Mouse (Mus musculus): ENCODE data around the gene Ebf1.

The Ebf1 gene

DNA sequence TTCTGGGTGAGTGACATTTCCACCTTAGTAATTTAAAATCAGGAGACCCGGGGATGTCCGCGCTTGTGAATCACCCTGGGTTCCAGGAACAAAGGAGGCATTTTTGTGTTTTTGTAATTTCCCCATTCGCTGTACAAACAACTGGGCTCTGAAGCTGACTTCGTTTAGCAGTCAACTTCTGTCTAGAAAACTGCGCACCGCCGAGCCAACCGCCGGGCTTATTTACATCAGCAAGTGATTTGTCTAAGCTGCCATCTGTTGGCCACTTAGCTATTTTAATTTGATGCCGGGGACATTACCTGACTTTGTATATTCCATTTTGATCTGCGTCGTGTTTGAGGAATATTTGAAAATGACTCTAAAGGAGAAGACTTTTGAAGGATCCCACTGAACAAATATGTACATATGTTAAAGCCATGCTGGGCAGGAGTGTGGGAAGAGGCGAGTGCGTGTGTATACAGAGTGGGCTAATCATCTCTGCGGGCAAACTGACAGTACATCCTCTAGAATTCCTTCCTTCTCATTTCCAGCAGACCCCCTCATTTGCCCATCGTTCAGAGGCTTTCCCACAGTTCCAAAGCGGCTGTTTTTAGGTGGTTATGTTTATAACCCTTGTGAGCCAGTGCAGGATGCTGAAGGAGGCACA is 216.4 kb downstream of the Ebf1 start:
- DNase-seq (ENCODE audit: low read depth): no peak

DNA sequence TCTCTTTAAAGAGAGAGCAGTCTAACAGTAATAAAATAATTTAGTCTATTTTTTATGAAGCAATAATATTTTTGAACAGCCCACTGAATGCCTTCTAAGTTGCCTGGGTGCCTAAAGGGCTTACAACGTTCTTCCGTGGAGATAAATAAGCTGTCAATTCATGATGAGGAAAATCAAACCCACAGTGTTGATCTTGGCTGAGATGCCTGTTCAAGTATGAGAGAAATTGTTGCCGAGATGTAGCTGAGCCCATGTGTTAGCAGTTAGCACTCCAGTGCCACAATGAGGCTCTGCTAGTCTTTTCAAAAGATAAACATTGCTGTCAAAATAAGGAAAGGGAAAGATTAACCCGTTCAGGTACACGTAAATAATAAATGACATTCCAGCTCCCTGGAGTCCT is 218.0 kb downstream of the Ebf1 start:
- no peak for DNase-seq (ENCODE audit: low read depth)

DNA sequence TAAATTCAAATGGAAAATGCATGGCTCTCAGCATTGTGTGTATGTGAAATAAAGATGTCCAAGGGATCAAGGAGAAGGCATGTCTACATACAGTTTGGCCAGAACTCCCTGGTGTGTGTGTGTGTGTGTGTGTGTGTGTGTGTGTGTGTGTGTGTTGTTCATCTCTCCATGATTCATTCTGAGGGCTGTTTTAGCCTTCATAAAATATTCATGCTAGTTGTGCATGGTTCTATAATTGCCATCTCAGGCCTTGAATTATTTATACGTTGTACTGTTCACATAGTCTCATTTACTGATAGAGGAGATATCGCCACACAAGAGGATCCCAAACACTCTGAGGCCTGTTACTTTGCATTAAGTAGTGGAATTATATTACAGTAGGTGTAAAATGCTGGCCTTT is 220.5 kb downstream of the Ebf1 start:
- no peak for DNase-seq (ENCODE audit: low read depth)

DNA sequence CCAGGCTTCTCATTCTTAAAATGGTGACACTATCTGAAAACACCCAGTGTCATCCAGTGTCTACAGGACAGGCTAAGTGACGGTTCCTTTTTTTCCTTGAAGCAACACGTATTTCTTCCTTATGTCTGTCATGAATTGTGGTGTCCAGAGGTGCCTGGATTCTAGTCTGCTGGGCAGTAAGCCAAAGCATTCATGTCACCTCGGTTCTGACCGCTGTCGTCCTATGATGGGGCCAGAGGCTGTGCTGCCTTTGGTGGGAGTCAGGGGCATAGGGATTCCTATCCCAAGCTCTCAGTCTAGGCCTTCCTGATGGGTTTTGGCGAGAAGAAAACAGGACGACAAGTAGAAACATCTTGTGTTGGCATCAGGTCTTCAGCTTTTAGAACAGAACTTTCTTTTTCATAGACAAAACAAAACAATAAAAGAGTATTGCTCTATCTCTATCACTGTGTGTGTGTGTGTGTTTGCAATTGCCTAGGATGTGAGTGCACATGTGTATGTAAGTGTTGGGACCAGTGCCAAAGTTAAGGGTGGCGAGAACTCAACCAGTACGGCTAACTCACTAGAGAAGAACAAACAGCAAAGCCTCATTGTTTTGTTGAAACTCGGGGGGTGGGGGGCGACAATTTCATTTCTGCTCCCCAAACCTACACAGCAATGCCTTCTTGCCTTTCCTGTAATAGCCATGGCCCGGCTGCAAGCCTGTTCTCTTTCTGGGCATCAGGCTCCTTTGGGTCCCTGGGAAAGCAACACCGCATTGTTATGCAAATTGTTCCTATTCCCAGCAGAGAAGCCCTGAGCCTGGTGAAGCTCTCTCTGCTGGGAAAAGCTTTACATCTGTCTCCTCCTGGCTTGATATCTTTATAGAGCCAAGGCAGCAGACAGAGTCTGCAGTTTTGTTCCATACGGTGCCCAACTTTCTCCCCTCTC is 224.3 kb downstream of the Ebf1 start:
- DNase-seq (ENCODE audit: low read depth): no peak

DNA sequence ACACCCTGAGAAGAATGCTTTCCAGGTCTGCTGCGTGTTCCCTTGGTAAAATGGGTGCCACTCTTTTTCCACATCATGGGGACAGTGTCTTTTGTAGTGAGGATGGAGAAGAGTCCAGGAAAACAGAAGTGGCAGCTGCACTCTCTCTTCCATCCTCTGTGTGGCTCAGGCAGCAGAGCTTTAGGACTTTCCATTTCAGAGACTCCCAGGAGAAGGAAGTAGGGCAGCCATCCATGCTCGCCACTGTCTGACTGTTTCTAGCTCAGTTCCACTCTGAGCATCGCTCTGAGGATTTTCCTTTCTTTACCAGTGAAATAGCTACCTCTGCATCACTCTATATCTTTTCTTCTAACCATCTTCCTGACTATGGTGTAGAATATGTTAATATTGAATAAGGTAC is 234.8 kb downstream of the Ebf1 start:
- DNase-seq (ENCODE audit: low read depth): no peak

DNA sequence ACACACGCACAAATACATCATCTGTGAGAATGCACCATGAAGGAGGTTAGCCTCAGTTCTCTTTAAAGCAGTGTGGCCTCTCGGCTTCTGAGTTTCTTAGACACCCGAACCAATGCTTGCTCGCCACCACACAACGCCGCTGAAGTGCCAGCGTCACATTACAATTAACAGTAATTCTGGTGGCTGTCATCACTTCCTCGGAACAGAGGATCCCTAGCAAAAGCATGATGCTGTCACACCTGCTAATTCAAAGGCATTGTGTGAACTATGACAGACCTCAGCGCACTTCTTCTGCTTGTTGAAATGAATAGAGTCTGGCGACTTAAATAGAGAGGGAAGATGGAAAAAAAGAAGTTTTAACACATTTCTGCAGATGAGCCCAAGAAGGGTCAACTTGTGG is 235.8 kb downstream of the Ebf1 start:
- DNase-seq (ENCODE audit: low read depth): no peak

DNA sequence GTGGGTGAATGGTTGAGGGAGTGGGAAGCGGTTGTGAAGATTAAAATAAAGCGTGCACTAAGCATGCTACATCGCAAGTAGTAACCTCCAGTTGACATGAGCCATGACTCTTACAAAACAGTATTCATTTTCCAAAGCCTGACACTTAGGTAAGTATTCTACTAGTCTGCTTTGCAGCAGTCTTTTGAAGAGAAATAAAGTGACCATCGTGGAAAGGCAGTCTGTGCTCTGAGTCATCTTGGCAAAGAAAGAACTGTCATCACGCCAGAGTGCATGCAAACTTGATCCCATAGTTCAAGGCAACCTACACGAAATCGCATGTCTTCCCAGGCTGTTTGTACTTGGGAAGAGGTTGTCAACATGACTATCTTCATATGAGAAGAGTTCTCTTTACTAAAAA is 237.4 kb downstream of the Ebf1 start:
- no peak for DNase-seq (ENCODE audit: low read depth)

DNA sequence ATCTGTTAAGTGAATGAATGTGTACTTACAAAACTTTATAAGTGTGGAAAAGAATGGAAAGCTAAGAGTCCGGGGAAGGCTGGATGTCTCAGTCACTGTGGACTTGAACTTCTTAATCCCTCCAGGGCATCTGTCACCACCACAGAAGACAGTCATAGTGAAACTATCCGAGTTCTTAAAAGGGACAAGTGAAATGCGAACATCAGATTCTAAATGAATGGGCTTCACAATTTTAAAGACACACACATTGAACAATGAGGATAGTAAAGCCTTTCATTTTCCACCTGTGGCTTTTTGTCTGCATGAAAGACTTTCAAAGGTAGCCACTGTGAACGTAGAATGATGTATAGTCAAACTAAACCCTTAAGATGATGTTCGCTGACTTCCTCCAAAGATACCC is 244.0 kb downstream of the Ebf1 start:
- DNase-seq (ENCODE audit: low read depth): no peak

DNA sequence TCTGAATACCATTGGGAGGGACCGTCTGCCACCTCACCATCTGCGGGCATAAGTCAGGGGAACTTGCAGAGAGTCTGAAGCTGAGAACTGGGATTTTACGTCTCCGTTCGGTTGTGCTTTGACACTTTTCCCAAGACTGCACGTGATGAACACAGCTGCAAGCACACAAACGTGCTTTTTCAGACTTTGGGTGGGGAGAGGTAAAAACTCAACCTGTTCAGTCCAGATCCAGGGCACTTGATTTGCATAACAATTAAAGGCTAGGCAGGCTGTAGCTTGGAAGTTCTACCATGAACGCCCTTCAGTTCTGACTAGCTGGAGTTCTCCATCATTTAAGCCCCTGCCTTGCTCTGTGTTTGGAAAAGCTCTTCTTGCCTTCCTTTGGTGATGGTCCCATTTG is 246.8 kb downstream of the Ebf1 start:
- no peak for DNase-seq (ENCODE audit: low read depth)

DNA sequence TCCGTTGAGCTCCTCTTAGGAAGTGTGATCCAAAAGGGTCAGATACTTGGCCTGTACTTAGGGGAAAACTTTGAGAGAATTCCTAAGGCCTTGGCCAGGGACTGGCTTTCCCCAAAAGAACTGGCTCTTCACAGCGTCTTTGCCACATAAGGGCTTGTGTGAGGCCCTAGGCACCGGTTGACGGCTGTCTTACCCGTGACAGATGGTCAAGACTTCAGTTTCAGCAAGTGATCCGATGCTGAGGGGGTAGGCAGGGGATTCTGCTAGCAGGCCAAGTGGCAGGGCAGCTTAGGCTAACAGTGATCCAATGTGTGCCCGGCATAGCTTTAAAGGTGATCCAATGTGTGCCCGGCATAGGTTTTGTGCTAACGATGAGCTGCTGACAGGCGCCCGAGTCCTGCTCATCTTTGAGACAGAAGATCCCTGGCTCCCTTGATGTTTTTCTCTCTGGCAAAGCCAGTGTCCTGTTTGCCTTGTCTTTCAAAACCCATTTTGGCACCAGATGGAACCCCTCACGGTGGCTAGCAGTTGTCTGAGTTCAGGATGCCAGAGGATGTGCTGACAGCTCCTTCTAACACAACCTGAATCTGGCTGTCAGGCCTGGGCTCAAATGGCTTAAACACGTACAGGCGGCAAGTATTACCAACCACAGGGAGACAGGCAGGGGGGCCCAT is 249.5 kb downstream of the Ebf1 start:
- DNase-seq (ENCODE audit: low read depth): no peak

DNA sequence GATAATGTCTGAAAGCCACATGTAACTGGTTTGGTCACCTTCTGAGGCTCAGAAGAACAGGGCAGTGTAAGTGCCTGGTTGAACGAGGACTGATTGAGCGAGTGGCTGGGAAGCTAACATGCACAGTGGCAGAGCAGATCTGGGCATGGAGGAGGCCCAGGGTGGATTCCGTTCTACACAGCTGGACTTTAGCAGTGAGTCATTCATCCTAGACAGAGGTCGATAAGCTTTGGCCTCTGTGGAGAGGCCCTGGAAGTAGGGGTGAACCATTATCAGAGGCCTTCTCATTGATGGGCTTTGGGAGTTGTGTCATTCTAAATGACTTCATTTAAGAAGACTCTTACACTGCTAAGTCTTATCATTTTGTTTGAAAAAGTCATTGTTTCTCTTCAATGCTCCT is 250.3 kb downstream of the Ebf1 start:
- no peak for DNase-seq (ENCODE audit: low read depth)

DNA sequence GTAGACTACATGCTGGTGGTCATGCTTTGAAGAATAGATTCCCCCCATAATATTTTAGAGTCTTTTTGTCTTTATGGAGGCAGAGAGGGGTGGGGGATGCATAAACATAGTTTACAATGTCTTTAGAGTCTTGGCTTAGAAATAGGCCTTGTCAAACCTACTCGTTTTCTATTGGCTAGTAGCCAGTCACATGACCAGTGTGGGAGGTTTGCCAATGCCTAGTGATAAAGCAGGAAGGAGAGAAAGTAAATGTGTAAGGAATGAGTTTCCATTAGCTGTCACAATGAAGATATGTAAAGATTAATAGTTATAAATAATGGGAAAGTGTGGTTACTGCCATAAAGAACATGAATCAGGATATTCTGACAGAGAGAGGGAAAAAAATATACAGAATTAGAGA is 256.8 kb downstream of the Ebf1 start:
- no peak for DNase-seq (ENCODE audit: low read depth)

DNA sequence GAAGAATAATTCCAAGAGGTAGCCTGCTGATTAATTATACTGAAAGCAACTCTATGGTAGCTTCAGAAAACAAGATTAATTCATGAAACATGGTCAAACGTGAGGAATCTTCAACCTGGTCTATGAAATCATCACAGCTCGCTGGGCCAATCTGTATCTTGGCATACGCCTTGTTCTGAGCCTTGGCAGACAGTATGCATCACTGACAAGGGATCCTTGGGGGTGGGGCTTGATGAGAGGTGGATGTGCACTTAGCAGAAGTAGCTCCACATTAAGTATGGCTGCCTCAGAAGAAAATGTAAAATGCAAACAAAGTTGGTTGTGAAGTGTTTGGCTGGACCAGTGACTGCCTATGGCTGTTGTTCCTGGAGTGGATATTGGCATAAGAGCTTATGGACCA is 258.1 kb downstream of the Ebf1 start:
- DNase-seq (ENCODE audit: low read depth): no peak

DNA sequence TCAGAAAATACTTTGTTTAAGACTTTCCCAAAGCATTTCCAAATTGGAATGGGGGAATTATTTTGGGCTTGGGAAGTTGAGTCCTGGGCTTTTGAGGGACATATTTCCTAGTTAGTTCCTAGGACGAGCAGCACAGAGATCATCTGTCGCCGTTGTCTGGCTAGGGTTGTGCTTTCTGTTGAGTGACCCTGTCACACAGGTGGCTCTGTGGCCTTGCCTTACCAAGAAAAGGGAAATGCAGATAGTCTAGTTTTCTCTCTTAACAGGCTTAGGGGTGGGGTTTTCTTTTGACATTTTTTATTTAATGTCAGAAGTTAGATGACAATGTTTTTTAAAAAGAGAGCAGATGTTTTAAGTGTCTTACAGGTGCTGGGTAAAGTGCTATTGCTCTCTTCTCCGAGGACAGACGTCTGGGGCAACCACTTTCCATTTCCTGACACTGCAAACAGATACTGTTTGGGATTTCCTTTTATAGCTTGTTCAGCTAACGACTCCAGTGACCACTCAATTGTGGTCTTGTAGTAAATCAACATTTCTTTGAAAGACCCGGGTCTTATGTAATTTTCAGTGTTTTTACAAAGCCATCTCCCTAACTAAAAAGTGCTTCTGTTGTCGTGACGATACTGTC is 264.1 kb downstream of the Ebf1 start:
- no peak for DNase-seq (ENCODE audit: low read depth)

DNA sequence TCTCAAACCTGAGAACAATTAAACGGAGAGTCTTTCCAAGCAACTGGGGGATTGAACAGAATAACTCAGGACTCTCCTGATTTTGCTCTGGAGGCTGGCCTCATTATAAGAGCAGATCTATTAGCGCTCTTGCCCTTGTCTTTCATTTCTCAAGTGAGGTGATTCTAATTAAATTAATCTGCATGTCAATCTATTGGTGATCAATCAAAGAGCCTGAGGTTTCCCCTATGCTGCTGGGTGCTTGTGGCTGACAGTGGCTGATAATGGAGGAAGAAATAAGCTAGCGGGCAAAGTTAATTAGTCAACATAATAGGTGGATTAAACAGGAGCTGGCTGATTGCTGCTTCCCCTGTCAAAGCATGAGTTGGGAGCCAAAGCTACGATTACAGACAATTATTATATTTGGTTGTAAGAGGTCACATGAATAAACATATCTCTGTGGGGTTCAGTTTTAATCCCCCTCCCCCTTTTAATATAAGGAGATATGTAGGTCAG is 265.4 kb downstream of the Ebf1 start:
- no peak for DNase-seq (ENCODE audit: low read depth)

DNA sequence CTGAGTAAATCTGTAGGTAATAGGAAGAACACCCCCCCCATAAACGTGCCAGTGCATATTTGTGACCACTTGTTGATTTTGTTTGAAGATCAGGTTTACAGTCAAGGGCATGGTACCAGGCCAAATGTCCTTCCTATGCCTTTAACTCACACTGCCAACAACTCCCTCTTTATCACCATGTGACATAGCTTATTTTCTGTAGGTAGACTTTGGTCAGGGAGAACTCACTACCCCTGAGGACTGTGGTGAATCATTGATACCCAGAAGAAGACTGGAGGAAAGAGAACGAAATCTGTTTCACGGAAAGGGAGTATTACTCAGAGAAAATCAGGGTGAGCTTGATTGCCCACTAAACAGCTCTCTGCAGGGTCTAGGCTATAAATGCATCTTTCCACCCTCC is 267.2 kb downstream of the Ebf1 start:
- no peak for DNase-seq (ENCODE audit: low read depth)

DNA sequence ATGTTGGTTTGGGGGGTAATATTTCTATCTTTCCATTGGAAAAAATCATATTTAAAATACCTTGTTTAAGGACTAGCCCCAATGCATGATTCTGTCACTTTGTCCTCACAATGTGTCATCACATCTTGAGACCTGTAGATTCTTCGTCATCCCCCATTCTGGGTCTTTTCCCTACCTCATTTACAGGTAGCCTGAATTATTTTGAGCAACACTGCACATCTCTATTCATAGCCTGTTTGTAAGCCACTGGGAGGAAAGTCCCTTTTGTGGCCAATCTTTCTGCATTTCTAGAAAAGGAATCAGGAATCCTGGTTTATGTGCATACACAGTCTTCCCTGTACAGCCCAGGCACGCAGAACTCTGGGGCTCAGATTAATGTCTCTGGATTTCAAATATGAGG is 269.8 kb downstream of the Ebf1 start:
- no peak for DNase-seq (ENCODE audit: low read depth)

DNA sequence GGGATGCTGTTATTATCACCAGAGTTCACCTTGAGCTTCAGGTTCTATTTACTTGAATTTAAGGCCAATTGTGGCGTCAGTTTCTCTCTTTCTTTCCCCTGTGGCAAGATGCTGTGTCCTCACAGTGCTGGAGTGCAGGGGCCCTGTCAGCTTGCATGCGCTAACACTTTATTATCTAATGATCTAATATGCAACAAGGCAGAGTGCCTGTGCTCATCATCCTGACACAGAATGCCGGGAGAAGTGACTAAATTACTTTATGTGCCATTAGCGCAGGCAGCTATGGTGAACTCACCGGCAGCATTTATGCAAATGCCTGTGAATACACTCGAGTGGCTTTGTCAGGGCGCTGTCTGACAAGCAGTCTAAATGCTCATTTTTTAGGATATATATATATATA is 270.6 kb downstream of the Ebf1 start:
- no peak for DNase-seq (ENCODE audit: low read depth)

DNA sequence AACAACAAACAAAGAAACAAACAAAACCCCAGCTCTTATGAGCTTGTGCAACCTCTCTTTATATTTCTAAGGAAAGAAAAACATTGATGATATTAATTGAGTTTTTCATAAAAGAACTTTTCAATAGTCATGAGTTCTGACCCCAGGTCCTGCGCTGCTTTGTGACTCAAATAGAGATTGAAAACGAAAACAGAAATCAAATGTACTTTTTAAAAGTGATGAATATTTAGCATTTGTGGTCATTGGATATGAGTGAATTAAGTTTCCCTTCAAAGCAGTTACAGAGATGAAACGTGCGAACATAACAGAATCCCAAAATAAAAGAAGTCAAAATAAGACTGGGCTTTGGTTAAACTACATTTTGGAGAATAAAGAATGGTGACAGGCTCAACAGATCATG is 271.3 kb downstream of the Ebf1 start:
- no peak for DNase-seq (ENCODE audit: low read depth)

DNA sequence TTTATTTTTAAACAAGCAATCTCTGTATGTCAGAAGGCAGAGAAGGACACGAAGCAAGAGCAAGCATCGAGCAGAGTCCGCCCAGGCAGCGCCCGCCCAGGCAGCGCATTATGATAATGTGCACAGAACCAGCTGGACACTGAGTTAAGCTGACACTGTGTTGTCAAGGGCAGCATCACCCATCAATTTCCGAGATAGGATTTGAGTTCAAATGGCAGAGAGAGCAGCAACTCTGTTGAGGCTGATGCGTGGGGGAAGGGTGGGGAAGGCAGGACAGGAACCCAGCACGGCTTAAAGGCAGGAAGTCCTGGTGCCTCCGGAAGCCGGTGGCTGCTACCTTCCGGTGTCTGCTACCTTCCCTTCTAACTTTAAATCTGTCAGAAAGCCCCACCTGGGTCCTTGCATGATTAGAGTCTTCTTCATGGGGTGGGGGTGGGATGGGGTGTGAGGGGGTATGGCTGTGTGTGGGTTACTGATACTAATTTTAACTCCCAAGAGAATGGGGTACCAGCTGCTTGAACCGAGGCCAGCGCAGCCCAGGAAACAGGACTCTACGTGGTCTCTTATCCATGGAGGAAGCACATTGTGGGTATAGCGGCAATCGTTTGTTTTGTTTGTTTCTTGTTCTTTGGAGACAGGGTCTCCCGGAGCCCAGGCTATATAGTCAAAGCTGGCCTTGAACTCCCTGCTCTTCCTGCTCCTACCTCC is 275.9 kb downstream of the Ebf1 start:
- peak; percentile 28 for DNase-seq (ENCODE audit: low read depth)

DNA sequence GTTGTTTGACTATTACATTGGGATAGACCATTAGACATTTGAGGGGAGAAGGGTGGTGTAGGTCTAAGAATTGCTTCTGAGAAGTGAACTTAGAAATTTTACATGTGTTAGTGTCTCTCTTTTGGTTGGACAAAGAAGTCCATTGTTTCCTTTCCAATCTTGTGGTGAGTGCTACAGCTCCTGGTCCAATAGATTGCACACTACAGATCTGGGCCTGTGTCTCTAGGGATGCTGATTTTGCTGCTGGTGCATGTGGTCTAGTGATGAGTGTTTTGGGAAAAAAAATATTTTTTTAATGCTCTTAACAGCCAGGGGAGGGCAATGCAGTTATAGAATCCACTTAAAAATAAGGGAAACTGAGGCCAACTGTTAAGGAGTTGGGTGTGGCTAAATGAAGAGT is 276.9 kb downstream of the Ebf1 start:
- DNase-seq (ENCODE audit: low read depth): no peak

DNA sequence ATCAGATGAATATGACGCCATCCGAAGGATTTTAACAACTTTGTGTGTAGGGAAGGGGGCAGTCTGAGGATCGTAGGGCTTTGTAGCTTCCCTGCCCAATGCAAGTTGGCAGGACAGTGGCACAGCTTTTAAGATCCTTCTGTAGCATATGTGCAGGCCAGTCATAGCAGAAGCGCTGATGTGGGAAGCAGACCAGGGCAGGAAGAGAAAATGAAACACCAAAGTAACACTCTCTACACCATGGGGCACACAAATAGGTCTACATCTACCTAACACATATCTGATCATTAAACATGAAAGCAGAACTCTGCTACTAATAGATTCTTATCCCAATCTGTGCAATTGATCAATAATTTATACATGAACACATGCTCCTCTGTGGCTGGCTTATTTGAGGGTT is 277.7 kb downstream of the Ebf1 start:
- DNase-seq (ENCODE audit: low read depth): no peak
